Mouse (Mus musculus) C2C12 (cell line): ENCODE results near the gene Gbx2.

Experiments used
- CEBPB ChIP-seq: IDR thresholded peaks from one replicate; pipeline ENCODE4 v1.6.1; 2011; ENCODE audit warnings: low read depth, mild to moderate bottlenecking, control low read depth, moderate library complexity
- CTCF ChIP-seq: IDR thresholded peaks from one replicate; pipeline ENCODE4 v1.5.1; 2011; ENCODE audit not compliant: control insufficient read depth, insufficient read depth, insufficient read length
- FOSL1 ChIP-seq: IDR thresholded peaks from one replicate; pipeline ENCODE4 v1.8.0; 2011; ENCODE audit warnings: mild to moderate bottlenecking, low read length; ENCODE audit not compliant: poor library complexity, insufficient read depth, severe bottlenecking
- MAX ChIP-seq: IDR thresholded peaks from one replicate; pipeline ENCODE4 v1.6.1; 2011; ENCODE audit warnings: mild to moderate bottlenecking, control low read depth
- MYOD1 ChIP-seq: IDR thresholded peaks from one replicate; pipeline ENCODE4 v1.6.1; 2011; ENCODE audit warnings: low read depth; ENCODE audit not compliant: control insufficient read depth, insufficient read length
- MYOG ChIP-seq: IDR thresholded peaks from one replicate; pipeline ENCODE4 v1.6.1; 2011; ENCODE audit not compliant: control insufficient read depth, insufficient read length; ENCODE audit errors: extremely low read depth
- USF1 ChIP-seq: IDR thresholded peaks from one replicate; pipeline ENCODE4 v1.6.1; 2011; ENCODE audit warnings: low read depth, mild to moderate bottlenecking, control low read depth, moderate library complexity

- TF ChIP-seq CEBPB (no peak), CTCF (no peak), MYOG (no peak), MAX (no peak), MYOD1 (no peak), USF1 (no peak), FOSL1 (no peak)
Observed at GRCm38 (mm10) chr1:89895801-89896200, 35.2 kb downstream of the Gbx2 start.
